Mouse (Mus musculus) myocyte (in vitro differentiated cells): ENCODE results near the gene Man2a2.

Experiments
- CEBPB ChIP-seq: IDR thresholded peaks from 2 replicates; pipeline ENCODE4 v1.6.1; 2011; ENCODE audit warnings: mild to moderate bottlenecking, moderate library complexity; ENCODE audit not compliant: poor library complexity, insufficient read depth, severe bottlenecking
- E2F4 ChIP-seq: IDR thresholded peaks from one replicate; pipeline ENCODE4 v1.6.1; 2011; ENCODE audit warnings: mild to moderate bottlenecking, control low read depth, moderate library complexity; ENCODE audit not compliant: insufficient read depth
- MAX ChIP-seq: IDR thresholded peaks from one replicate; pipeline ENCODE4 v1.6.1; 2011; ENCODE audit warnings: low read depth, mild to moderate bottlenecking, control low read depth
- MYOD1 ChIP-seq, 3 experiments: IDR thresholded peaks; one replicate each; pipeline ENCODE4 v1.6.1; 2011; ENCODE audit warnings: control low read depth in 2 of 3, low read depth in 2 of 3, mild to moderate bottlenecking in 2 of 3, moderate library complexity in 1 of 3; ENCODE audit not compliant: insufficient read length in 2 of 3, control insufficient read depth in 1 of 3
- POLR2A ChIP-seq: IDR thresholded peaks from one replicate; pipeline ENCODE4 v1.6.1; 2011; ENCODE audit warnings: low read depth, mild to moderate bottlenecking, control low read depth, moderate library complexity; ENCODE audit not compliant: insufficient read length
- POLR2AphosphoS2 ChIP-seq: IDR thresholded peaks from one replicate; pipeline ENCODE4 v1.6.1; 2011; ENCODE audit warnings: low read depth, control low read depth; ENCODE audit not compliant: insufficient read length
- REST ChIP-seq: IDR thresholded peaks from one replicate; pipeline ENCODE4 v1.6.1; 2011; ENCODE audit warnings: mild to moderate bottlenecking, control low read depth, moderate library complexity; ENCODE audit not compliant: insufficient read depth, insufficient read length
- SRF ChIP-seq: IDR thresholded peaks from one replicate; pipeline ENCODE4 v1.6.1; 2011; ENCODE audit warnings: low read depth; ENCODE audit not compliant: control insufficient read depth, insufficient read length
- TCF12 ChIP-seq: IDR thresholded peaks from one replicate; pipeline ENCODE4 v1.6.1; 2011; ENCODE audit warnings: mild to moderate bottlenecking, control low read depth; ENCODE audit not compliant: poor library complexity, insufficient read depth, severe bottlenecking
- USF1 ChIP-seq: IDR thresholded peaks from one replicate; pipeline ENCODE4 v1.6.1; 2011; ENCODE audit warnings: low read depth, mild to moderate bottlenecking, control low read depth, moderate library complexity

- TF ChIP-seq SRF (no peak), POLR2A (no peak), TCF12 (no peak), REST (no peak), CEBPB (no peak), POLR2AphosphoS2 (no peak), MYOD1 (IDR thresholded peaks at IDR 0.05; ENCODE audit: control insufficient read depth in 1 of 3, insufficient read length in 2 of 3, low read depth in 2 of 3) (no peak), E2F4 (no peak), MAX (no peak), USF1 (no peak)
These were observed 1.2 kb downstream of the Man2a2 start for GRCm38 (mm10) chr7:80369967-80370431.
